Mouse (Mus musculus) embryonic facial prominence, embryonic 10.5 days (tissue): ENCODE results near the gene Kcnj4. TPM values are rescaled to one million over a fixed set of nuclear protein-coding genes. Genes with fewer than 3 reads are reported as not detected.

ENCODE experiments used
- DNase-seq: peaks from one replicate; pipeline ENCODE4 v3.0.0-alpha.2; 2017; ENCODE audit warnings: low spot score
- H3K27ac ChIP-seq: fragments of 300-500 bp; sonication (generic); replicated peaks from 2 replicates; pipeline ENCODE4 v1.5.1; 2016; ENCODE audit warnings: mild to moderate bottlenecking
- H3K27me3 ChIP-seq: fragments of 300-500 bp; sonication (generic); replicated peaks from 2 replicates; pipeline ENCODE4 v1.6.1; 2016; ENCODE audit warnings: low read depth, mild to moderate bottlenecking; ENCODE audit not compliant: poor library complexity, severe bottlenecking
- H3K36me3 ChIP-seq: fragments of 300-500 bp; sonication (generic); replicated peaks from 2 replicates; pipeline ENCODE4 v1.6.1; 2016; ENCODE audit warnings: mild to moderate bottlenecking, moderate library complexity
- H3K4me1 ChIP-seq: fragments of 300-500 bp; sonication (generic); 2 replicates; pipeline ENCODE4 v1.6.1; 2016
- H3K4me3 ChIP-seq: fragments of 300-500 bp; sonication (generic); 2 replicates; pipeline ENCODE4 v1.5.1; 2016; ENCODE audit warnings: mild to moderate bottlenecking, moderate library complexity
- H3K9me3 ChIP-seq: fragments of 300-500 bp; sonication (generic); 2 replicates; pipeline ENCODE4 v1.6.1; 2016; ENCODE audit warnings: mild to moderate bottlenecking
- WGBS: fragments of 180-500 bp; shearing (Covaris S2); methylation state at CpG from one replicate; pipeline ENCODE4 v1.1.7; 2016; 5-methylcytosine and 5-hydroxymethylcytosine counted together
- polyA plus RNA-seq: library from polyadenylated mRNA; unstranded; fragments of >200 nt; fragmentation: Nextera tagmentation; extraction: Ambion mirVana; gene quantifications from 2 replicates; pipeline ENCODE4 v1.2.1, GENCODE M21; 2016

The Kcnj4 gene
- polyA plus RNA-seq, result not detected in 2 replicates

GRCm38 (mm10) chr15:79504707-79505452, at the start of gene Kcnj4:
TSS of gene Kcnj4 (minus strand) at chr15:79505241.
- peak within 1 kb of the TSS; percentile 70 for H3K4me3 ChIP-seq
- no peak for DNase-seq
- under 1% methylated on average over 60 of the region's 60 CpGs for WGBS
- H3K9me3 ChIP-seq, result no peaks in the 10 kb centered on the region
- H3K27me3 ChIP-seq, result peaks cover 100% of the 10 kb centered on the region
- H3K36me3 ChIP-seq, result no peaks in the 10 kb centered on the region
- H3K27ac ChIP-seq, result peak within 1 kb of the TSS; percentile 77
- peaks cover 33% of the 10 kb centered on the region for H3K4me1 ChIP-seq

DNA sequence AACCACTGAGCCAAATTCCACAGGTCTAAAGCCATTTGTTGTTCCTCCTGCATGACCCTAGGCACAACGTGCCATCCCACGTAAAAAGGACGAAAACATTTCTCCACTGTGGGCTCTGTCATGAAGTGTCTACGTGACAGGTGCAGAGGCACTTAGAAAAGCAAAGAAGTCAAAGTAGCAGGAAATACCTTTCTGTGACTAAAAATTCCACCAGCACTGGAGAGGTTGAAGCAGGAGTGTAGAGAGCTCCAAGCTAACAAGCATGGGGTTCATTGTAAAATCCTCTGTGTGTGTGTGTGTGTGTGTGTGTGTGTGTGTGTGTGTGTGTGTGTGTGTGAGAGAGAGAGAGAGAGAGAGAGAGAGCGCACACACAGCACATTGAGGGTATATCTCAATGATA, 47.5 kb upstream of the Kcnj4 start:
- Histone ChIP-seq H3K4me1 (peaks cover under 1% of the 10 kb centered on the region; the same call in 1 of the 2 replicates), H3K27ac (no peak overlapping the region), H3K4me3 (no peak overlapping the region), H3K9me3 (no peaks in the 10 kb centered on the region), H3K36me3 (no peaks in the 10 kb centered on the region), H3K27me3 (0 out of 2 replicates have a peak, but pooled peaks cover 4% of the 10 kb centered on the region)
- no peak for DNase-seq
- 79% methylated on average over 5 of the region's 5 CpGs for WGBS

DNA sequence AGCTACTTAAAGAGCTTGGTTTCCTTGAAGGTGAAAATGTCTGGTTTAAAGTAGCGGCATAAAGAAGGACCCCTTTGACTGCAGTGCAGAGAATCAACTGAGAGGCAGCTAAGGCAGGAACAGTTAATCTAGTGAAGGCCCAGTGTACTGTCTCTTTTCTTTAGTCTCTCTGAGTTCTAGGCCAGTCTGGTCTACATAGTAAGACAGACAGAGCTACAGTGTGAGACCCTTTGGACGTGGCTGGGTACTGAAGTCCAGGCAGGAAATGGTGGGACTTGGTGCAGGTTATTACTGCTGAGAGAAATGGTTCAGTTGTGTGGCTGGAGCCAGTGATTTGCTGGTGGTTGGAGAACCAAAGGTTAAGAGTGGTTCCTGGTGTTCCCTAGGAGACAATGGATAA, 43.2 kb upstream of the Kcnj4 start:
- no peak overlapping the region for H3K4me3 ChIP-seq
- H3K4me1 ChIP-seq, result peaks cover 25% of the 10 kb centered on the region
- no peak overlapping the region for H3K27ac ChIP-seq
- H3K36me3 ChIP-seq, result peaks cover 18% of the 10 kb centered on the region
- 0 out of 2 replicates have a peak, but pooled peaks cover 4% of the 10 kb centered on the region for H3K27me3 ChIP-seq
- 92% methylated on average over 2 of the region's 2 CpGs for WGBS
- no peak for DNase-seq
- no peaks in the 10 kb centered on the region for H3K9me3 ChIP-seq

DNA sequence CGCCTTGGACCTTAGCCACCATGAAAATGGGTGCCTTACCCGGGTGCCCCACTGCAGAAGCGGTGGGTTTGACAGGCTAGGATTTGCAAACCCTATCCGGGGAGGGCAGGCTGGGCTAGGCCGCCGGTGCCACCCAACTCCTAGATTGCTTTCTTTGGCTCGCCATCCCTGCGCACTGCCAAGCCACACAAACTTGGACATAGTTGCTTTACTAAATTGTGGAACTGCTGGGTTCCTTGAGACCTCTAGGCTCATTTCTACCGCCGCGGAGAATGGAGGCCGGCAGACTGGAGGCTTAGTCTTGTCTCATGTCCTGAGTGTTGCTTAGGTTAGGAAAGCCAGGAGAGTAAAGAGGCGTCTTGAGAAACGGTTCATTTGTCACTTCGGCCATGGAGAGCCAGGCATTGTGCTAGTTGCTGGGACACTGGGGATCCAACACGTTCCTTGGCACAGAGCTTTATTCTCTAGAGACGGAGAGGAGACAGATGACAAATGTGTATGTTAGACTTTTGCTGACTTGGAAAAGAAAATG, 42.3 kb upstream of the Kcnj4 start:
- H3K27ac ChIP-seq, result peak overlapping the region; percentile 100
- 0 out of 2 replicates have a peak, but pooled peaks cover 2% of the 10 kb centered on the region for H3K27me3 ChIP-seq
- no peak for DNase-seq
- peak overlapping the region; percentile 96 for H3K4me3 ChIP-seq
- 76% methylated on average over 17 of the region's 17 CpGs for WGBS
- peaks cover 27% of the 10 kb centered on the region for H3K36me3 ChIP-seq
- H3K4me1 ChIP-seq, result peaks cover 25% of the 10 kb centered on the region
- H3K9me3 ChIP-seq, result no peaks in the 10 kb centered on the region

DNA sequence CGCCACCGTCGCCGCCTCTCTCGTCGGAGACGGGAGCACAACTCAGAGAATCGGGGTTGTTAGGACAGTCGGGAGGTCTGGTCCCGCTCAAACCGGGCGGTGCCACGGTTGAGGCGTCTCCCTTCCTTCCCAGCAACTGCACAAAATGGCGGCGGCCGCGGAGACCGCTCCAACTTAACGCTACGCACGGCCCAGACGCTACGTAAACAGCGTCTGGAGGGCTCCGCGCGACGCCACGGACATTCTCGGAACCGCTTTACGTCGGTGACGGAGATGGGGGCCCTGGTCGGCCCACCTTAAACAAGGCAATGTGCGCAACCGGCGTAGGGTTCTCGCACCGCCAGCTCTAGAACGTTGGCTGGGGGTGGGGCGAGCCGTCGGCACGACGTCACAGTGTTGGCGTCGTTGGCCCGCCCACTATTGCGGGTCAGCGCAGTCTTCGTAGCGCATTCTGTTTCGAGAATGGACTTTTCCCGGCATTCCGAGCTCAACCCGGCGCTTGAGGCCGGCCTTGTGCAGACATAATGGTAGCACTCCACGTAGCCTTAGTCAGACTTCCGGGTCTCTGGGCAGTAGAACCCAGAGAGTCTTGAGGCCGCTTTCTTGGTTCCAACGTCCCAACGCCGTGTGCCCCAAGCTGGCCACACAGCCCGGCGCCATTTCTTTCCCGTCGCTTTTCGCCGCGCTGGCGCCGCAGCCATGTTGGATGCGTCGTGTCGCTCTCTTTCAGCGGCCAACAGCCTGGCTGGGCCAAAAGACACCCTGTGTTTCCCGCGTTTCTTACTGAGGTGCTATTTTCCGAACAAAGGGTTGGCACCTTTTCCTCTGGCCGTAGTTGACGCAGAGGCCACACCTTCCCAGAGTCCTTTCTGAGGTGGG, 41.6 kb upstream of the Kcnj4 start, which contains the start of gene Ddx17:
Ddx17 (minus strand) TSS at position 332 of the 879 bp plus-strand sequence.
- 2% methylated on average over 84 of the region's 84 CpGs for WGBS
- peak within 1 kb of the TSS; percentile 100 for H3K27ac ChIP-seq
- peaks cover 25% of the 10 kb centered on the region for H3K4me1 ChIP-seq
- no peaks in the 10 kb centered on the region for H3K27me3 ChIP-seq
- DNase-seq, result peak; percentile 98
- peak within 1 kb of the TSS; percentile 96 for H3K4me3 ChIP-seq
- no peaks in the 10 kb centered on the region for H3K9me3 ChIP-seq
- peaks cover 34% of the 10 kb centered on the region for H3K36me3 ChIP-seq

DNA sequence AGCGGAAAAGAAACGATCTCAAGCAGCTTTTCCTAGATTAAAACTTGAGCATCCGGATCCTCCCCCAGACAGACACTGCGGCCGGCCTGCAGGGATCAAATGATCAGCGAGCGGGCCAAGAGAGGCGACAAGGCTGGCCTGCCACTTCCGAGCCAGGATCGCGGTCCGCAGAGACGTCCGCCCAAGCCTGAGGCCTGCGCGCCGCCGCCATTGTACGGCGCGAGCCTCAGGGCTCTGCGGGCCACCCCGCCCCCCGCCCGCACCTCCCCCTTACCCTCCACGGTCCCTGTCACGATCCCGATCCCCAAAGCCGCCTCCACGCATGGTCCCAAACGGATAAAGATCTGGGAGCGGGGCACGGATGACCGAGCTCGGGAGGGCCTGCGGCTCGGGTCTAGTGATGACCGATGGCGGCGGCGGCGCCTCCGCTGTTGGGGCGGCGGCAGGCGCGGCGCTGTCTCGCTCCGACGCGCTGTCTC, 40.9 kb upstream of the Kcnj4 start:
- Histone ChIP-seq H3K4me3 (peak overlapping the region; percentile 96), H3K4me1 (peaks cover 25% of the 10 kb centered on the region), H3K36me3 (peaks cover 41% of the 10 kb centered on the region), H3K27me3 (no peaks in the 10 kb centered on the region), H3K9me3 (no peaks in the 10 kb centered on the region), H3K27ac (peak overlapping the region; percentile 100)
- under 1% methylated on average over 52 of the region's 52 CpGs for WGBS
- DNase-seq, result peak; percentile 78

GRCm38 (mm10) chr15:79545496-79545895, 40.5 kb upstream of the Kcnj4 start:
- Histone ChIP-seq H3K9me3 (no peaks in the 10 kb centered on the region), H3K27ac (peak overlapping the region; percentile 100), H3K4me1 (peaks cover 25% of the 10 kb centered on the region), H3K36me3 (peaks cover 46% of the 10 kb centered on the region), H3K4me3 (peak overlapping the region; percentile 96), H3K27me3 (no peaks in the 10 kb centered on the region)
- DNase-seq, result no peak
- whole genome bisulfite sequencing, result 6% methylated on average over 3 of the region's 3 CpGs

DNA sequence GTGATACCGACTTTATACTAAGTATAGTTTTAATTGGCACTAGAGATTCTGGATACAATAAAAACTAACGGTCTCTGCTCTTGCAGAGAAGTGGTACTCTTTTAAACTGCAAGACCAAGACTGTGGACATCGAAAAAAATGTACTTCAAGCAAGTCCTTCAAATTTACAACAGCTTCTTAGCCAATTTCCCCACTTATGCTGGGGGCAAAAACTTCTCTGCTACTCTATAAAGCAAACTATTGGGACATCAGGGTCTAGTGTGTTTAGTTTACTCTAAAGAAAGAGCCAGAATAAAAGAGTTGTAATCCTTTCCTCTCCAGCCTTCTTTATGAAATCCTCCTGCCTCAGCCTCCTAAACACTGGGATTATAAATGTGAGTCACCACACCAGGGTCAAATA, 38.9 kb upstream of the Kcnj4 start:
- WGBS, result 96% methylated on average over 3 of the region's 3 CpGs
- H3K4me1 ChIP-seq, result peaks cover 25% of the 10 kb centered on the region
- H3K9me3 ChIP-seq, result no peaks in the 10 kb centered on the region
- no peak overlapping the region for H3K27ac ChIP-seq
- no peak for DNase-seq
- peaks cover 61% of the 10 kb centered on the region for H3K36me3 ChIP-seq
- peak overlapping the region; percentile 96 for H3K4me3 ChIP-seq
- H3K27me3 ChIP-seq, result no peaks in the 10 kb centered on the region

- no peaks in the 10 kb centered on the region for H3K9me3 ChIP-seq
- no peak for DNase-seq
- 88% methylated on average over 3 of the region's 3 CpGs for WGBS
- no peaks in the 10 kb centered on the region for H3K4me1 ChIP-seq
- no peak overlapping the region for H3K4me3 ChIP-seq
- H3K27ac ChIP-seq, result no peak overlapping the region
- H3K36me3 ChIP-seq, result peaks cover 100% of the 10 kb centered on the region
- H3K27me3 ChIP-seq, result no peaks in the 10 kb centered on the region
Measured at GRCm38 (mm10) chr15:79533796-79534195, 28.8 kb upstream of the Kcnj4 start.

GRCm38 (mm10) chr15:79529935-79530334, 24.9 kb upstream of the Kcnj4 start:
- Histone ChIP-seq H3K4me3 (no peak overlapping the region), H3K27me3 (no peaks in the 10 kb centered on the region), H3K36me3 (peaks cover 95% of the 10 kb centered on the region), H3K27ac (no peak overlapping the region), H3K4me1 (no peaks in the 10 kb centered on the region), H3K9me3 (no peaks in the 10 kb centered on the region)
- WGBS, result 84% methylated on average over 7 of the region's 7 CpGs
- DNase-seq, result peak; percentile 21

- no peaks in the 10 kb centered on the region for H3K9me3 ChIP-seq
- 82% methylated on average over 5 of the region's 5 CpGs for WGBS
- no peaks in the 10 kb centered on the region for H3K4me1 ChIP-seq
- H3K27me3 ChIP-seq, result no peaks in the 10 kb centered on the region
- DNase-seq, result no peak
- no peak overlapping the region for H3K4me3 ChIP-seq
- H3K36me3 ChIP-seq, result peaks cover 77% of the 10 kb centered on the region
- no peak overlapping the region for H3K27ac ChIP-seq
Measured at GRCm38 (mm10) chr15:79527991-79528639, 23.1 kb upstream of the Kcnj4 start.

- Histone ChIP-seq H3K4me3 (no peak overlapping the region), H3K27me3 (no peaks in the 10 kb centered on the region), H3K27ac (no peak overlapping the region), H3K36me3 (peaks cover 68% of the 10 kb centered on the region), H3K4me1 (no peaks in the 10 kb centered on the region), H3K9me3 (no peaks in the 10 kb centered on the region)
- DNase-seq, result peak; percentile 15
- WGBS, result 81% methylated on average over 4 of the region's 4 CpGs
Measured at GRCm38 (mm10) chr15:79527192-79527591, 22.2 kb upstream of the Kcnj4 start.
